Mouse (Mus musculus) G1E-ER4 (cell line): Measurements from ENCODE around the gene Ptprd. TPM values are rescaled to one million over a fixed set of nuclear protein-coding genes. Genes with fewer than 3 reads are reported as not detected.

Source experiments
- GATA1 ChIP-seq: IDR thresholded peaks from one replicate; pipeline ENCODE4 v1.8.0; 2012; ENCODE audit warnings: low read length, inconsistent platforms
- polyA plus RNA-seq: library from polyadenylated mRNA; stranded (reverse); fragments of >175 nt; gene quantifications from 2 replicates; pipeline ENCODE4 v1.2.3, GENCODE M21; 2012

Ptprd gene
- polyA plus RNA-seq, 1 experiment = not detected

DNA sequence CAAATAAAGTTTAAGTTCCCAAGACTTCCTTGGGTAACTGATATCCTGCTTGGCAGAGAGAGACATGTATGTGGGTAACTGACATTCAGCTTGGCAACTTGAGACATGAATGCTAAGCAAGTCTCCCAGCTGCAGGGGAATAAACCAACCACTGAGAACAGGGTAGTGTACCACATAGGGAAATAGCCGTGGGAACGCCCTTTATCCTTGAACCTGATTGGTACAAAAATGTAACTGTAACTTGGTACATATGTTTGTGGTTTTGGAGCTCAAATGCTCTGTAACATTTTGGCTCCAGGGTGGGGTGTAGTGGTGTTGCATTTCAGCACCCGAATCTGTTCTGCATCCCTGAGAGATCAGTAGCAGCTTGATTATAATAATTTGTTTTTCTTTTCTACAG lies 1444.8 kb downstream of the Ptprd start:
- TF ChIP-seq GATA1 = no peak

DNA sequence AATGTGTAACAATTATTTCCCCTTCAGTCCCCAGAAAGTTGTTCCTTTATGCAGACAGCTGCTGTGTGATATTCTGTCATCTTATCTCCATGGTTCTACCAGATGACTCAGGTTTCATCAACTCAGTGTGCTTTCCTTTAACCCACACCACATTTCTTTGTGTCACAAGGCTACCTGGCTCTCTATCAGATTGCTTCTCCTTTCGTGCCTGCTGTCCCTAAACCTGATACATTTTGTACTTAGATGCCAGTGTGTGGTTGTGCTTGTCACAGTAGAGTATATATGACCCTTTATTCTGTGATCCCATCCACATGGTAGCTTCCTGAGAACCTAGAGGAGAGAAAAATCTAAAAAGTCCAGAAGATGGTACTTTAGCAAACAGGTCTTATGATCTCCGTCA lies 1445.3 kb downstream of the Ptprd start:
- no peak for TF ChIP-seq GATA1

DNA sequence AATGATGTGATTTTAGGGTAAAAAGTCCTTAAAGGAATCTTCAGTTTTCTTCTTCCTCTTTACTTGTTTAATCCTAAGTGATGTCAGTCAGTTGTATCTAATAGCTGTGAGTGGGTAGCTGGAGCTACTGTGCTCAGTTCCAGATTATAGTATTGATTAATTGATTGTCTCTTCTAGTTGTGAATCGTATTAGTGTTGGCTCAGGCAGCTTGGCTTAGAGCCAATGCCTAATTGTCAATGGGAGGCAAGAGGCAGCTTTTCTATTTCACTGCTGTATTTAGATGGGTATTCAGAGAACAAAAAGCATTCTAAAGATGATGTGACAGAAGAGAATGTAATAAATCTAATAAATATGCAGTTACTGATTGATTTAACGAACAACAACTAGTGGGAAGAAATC lies 1461.1 kb downstream of the Ptprd start:
- no peak for TF ChIP-seq GATA1

- TF ChIP-seq GATA1 = no peak
Measured at GRCm38 (mm10) chr4:76735831-76736230, 1475.9 kb downstream of the Ptprd start.

- TF ChIP-seq GATA1 = no peak
Measured at GRCm38 (mm10) chr4:76675726-76676125, 1536.0 kb downstream of the Ptprd start.

DNA sequence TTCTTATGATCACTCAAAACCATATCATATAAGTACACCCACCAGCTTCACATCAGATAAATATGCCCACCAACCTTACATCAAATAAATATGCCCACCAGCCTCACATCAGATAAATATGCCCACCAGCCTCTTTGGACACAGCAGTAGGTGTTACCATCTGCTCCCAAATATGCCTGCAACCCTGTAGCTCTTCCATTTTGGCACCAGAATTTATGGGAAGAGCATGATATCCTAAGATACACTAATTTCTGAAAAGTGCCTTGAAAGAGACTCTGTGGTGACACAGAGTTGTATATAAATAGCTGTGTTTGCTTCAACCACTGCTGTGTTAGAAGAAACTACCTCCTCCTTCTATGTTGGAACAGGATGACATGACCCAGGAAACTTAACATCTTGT lies 1538.5 kb downstream of the Ptprd start:
- TF ChIP-seq GATA1 = no peak

- no peak for TF ChIP-seq GATA1
Measured at GRCm38 (mm10) chr4:76672653-76673052, 1539.1 kb downstream of the Ptprd start.

- no peak for TF ChIP-seq GATA1
Measured at GRCm38 (mm10) chr4:76661725-76662124, 1550.0 kb downstream of the Ptprd start.

- TF ChIP-seq GATA1 = no peak
Measured at GRCm38 (mm10) chr4:76660146-76660545, 1551.6 kb downstream of the Ptprd start.

DNA sequence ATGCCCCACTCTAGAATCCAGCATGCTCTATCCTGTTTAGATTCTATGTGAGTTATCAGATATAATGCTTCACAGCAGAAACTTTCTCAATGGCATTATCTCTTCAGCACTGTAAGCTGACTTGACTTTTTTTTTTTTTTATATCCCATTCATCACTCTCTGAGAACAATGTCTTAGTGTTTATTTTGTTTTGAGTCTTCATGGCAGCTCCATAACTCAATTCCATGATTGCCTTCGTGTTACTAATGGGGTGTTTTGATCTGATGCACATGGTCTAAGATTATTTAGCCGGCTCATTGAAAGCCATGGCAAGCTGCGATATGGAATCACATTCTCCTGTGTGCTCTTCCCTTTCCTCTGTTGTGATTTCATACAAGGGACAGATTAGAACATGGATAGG lies 1555.0 kb downstream of the Ptprd start:
- TF ChIP-seq GATA1 = no peak

GRCm38 (mm10) chr4:76652971-76653370 lies 1558.8 kb downstream of the Ptprd start:
- TF ChIP-seq GATA1 = no peak

DNA sequence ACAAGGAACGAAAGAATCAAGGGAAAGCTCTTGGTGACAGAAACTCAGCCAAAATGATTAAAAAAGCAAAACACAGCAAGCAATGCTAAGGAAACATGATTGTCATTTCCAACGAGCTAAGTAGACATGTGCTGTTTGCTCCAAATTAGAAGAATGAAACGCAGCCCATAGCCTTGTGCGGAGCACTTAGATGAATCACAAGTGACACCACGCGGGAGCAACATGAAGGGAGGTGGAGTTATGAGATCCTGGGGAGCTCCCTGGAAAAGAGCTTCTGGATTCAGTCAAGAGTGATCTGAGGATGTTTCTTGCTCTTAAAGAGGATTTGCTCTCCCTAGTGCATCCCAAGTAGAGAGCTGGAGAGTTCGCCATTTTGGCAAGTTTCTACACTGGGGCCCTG lies 1590.0 kb downstream of the Ptprd start:
- TF ChIP-seq GATA1 = no peak

GRCm38 (mm10) chr4:76616614-76617013 lies 1595.1 kb downstream of the Ptprd start:
- no peak for TF ChIP-seq GATA1

GRCm38 (mm10) chr4:76608246-76608645 lies 1603.5 kb downstream of the Ptprd start:
- TF ChIP-seq GATA1 = no peak

- TF ChIP-seq GATA1 = no peak
Measured at GRCm38 (mm10) chr4:76606808-76607207, 1605.0 kb downstream of the Ptprd start.

DNA sequence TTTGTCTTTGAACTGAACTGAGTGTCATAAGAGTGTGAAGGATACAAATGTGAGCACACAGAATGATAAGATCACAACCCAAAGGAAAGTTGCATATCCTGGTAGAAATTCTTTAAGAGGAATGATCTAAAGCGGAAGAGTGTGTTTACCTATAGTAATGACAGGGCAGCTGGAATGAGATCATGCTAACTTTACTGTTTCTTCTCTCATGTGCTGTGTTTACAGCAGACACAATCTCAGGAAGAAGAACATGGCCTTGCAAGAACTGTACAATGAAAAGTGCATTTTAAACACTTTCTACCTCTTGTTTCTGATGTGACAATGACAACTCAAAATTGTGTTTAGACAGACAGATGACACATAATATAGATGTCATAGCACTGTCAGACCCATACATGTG lies 1621.0 kb downstream of the Ptprd start:
- no peak for TF ChIP-seq GATA1

DNA sequence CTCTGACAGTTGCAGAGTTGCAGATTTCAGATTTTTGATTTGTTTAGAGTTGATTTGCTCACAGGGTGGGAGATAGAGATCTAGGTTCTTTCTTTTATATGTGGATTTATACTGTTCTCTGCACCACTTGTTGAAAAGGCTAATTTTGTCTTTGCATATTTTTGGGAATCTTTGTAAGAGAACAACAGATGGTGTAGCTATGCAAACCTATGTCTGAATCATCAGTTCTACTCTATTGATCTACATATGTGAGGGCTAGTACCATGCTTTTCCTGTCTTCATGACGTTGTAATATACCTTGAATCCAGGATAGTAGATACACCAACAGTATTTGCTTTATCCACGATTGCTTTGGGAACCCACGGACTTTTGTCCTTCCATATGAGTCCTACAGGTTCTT lies 1628.7 kb downstream of the Ptprd start:
- TF ChIP-seq GATA1 = no peak

GRCm38 (mm10) chr4:76566006-76566405 lies 1645.8 kb downstream of the Ptprd start:
- no peak for TF ChIP-seq GATA1

DNA sequence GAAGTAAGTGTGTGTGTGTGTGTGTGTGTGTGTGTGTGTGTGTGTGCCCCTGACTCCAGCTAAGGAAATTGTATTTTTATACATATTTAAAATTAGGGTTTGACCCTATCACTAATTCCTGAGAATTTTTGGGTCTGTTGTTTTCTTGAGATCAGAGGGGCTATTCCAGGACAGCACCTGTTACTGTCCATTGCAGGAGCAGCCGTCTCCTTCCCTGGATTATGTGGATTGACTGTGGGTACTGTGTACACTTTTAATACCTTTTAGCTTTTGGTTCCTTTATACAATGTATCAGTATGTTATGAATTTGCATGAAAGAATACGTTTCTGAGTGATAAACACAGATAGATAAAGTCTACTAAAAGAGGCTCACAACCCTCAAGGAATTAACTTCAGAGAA lies 1670.0 kb downstream of the Ptprd start:
- no peak for TF ChIP-seq GATA1

GRCm38 (mm10) chr4:76532926-76533325 lies 1678.8 kb downstream of the Ptprd start:
- no peak for TF ChIP-seq GATA1
